Comparison of ENCODE assay signal across 10 mouse cellular contexts in the genomic region with DNA sequence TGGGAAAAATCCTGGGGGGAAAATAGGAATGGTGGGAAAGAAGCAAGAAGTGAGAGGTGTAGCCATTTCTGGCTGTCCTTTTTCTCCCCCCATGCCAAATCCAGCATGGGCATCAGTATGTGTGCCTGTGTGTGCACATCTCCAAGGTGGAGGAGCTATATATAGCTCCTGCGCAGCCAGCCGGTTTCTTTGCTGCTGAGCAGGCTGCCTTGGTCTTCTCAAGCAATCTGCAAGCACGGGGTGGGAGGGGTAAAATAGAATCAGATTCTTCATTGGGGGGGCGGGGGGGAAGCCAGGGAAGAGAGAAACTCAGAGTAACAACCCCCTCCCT. TPM values are rescaled to one million over a fixed set of nuclear protein-coding genes. Genes with fewer than 3 reads are reported as not detected.
DNase-seq lines count a peak whose midpoint lies in the region; ATAC-seq and TF ChIP-seq lines count a peak whose summit lies in the region.
"Had no signal": no experiment of that assay in that cellular context is flagged by ENCODE, and none has a peak within 500 bp of the region (broad histone marks: within the 10 kb centered on the region; RNA-seq: fewer than 3 reads in every experiment).

No protein-coding gene starts in this region.

- H3K4me1 ChIP-seq in heart, postnatal 0 days (ENCODE audit: control insufficient read depth, insufficient read depth) = peaks cover 3% of the 10 kb centered on the region; the same call in 1 of the 2 replicates
- no peaks in the 10 kb centered on the region; the same call in 1 of the 2 replicates for H3K4me1 ChIP-seq in embryonic facial prominence, embryonic 11.5 days (ENCODE audit: control insufficient read depth, insufficient read depth, low read length)
- peaks cover 11% of the 10 kb centered on the region; the same call in 1 of the 2 replicates for H3K4me1 ChIP-seq in hindbrain, embryonic 14.5 days (replicated peaks; ENCODE audit: control insufficient read depth, insufficient read depth, low read length)
- H3K4me1 ChIP-seq in midbrain, embryonic 15.5 days = peaks cover 9% of the 10 kb centered on the region

- no peak for TF ChIP-seq CTCF in heart, postnatal 0 days (IDR thresholded peaks at IDR 0.05; ENCODE audit: low read depth)

- no peak overlapping the region for H3K27ac ChIP-seq in heart, postnatal 0 days (ENCODE audit: low read depth)
- H3K27ac ChIP-seq in embryonic facial prominence, embryonic 11.5 days (replicated peaks; ENCODE audit: low read depth, low read length) = no peak overlapping the region
- peak overlapping the region; percentile 86 for H3K27ac ChIP-seq in hindbrain, embryonic 14.5 days
- peak overlapping the region; percentile 89 for H3K27ac ChIP-seq in midbrain, embryonic 15.5 days

- no peaks in the 10 kb centered on the region for H3K36me3 ChIP-seq in heart, postnatal 0 days (replicated peaks; ENCODE audit: control insufficient read depth, insufficient read depth, low read length)
- H3K36me3 ChIP-seq in embryonic facial prominence, embryonic 11.5 days (replicated peaks; ENCODE audit: control insufficient read depth, insufficient read depth, low read depth, low read length) = no peaks in the 10 kb centered on the region
- H3K36me3 ChIP-seq in hindbrain, embryonic 14.5 days (replicated peaks; ENCODE audit: control insufficient read depth, insufficient read depth) = no peaks in the 10 kb centered on the region
- no peaks in the 10 kb centered on the region for H3K36me3 ChIP-seq in midbrain, embryonic 15.5 days (replicated peaks)

- peak overlapping the region; percentile 38; the same call in 1 of the 2 replicates for H3K4me3 ChIP-seq in heart, postnatal 0 days (ENCODE audit: low read depth, low read length)
- peak overlapping the region; percentile 53 for H3K4me3 ChIP-seq in embryonic facial prominence, embryonic 11.5 days (ENCODE audit: low read depth, low read length)
- H3K4me3 ChIP-seq in hindbrain, embryonic 14.5 days (replicated peaks; ENCODE audit: low read length) = peak overlapping the region; percentile 56
- H3K4me3 ChIP-seq in midbrain, embryonic 15.5 days = peak overlapping the region; percentile 78

- peak overlapping the region; percentile 67 for H3K4me2 ChIP-seq in heart, postnatal 0 days (ENCODE audit: low read depth, low read length)
- peak overlapping the region; percentile 98 for H3K4me2 ChIP-seq in embryonic facial prominence, embryonic 11.5 days (ENCODE audit: low read depth, low read length)
- peak overlapping the region; percentile 70 for H3K4me2 ChIP-seq in hindbrain, embryonic 14.5 days (replicated peaks)
- peak overlapping the region; percentile 84 for H3K4me2 ChIP-seq in midbrain, embryonic 15.5 days

- DNase-seq in heart, postnatal 0 days (ENCODE audit: low spot score) = peak; percentile 7
- no peak for DNase-seq in heart, adult 11 months
- DNase-seq in embryonic facial prominence, embryonic 11.5 days (ENCODE audit: low spot score) = no peak
- peak; percentile 58 for DNase-seq in hindbrain, embryonic 14.5 days (ENCODE audit: low spot score)
- DNase-seq in cerebellum, adult 9-11 months = no peak
- DNase-seq in T-cell, adult 2 months (ENCODE audit: low spot score) = no peak
- DNase-seq in embryo, embryonic 10 days (ENCODE audit: low spot score) = no peak
- DNase-seq: gastrocnemius, postnatal 36 days; lung, postnatal 36 days had no signal

- TF ChIP-seq EP300 in heart, postnatal 0 days (IDR thresholded peaks at IDR 0.05; ENCODE audit: low read depth) = no peak

- H3K9me3 ChIP-seq in heart, postnatal 0 days (replicated peaks; ENCODE audit: control insufficient read depth, low read length) = no peaks in the 10 kb centered on the region
- H3K9me3 ChIP-seq in embryonic facial prominence, embryonic 11.5 days (replicated peaks; ENCODE audit: control insufficient read depth, low read length) = no peaks in the 10 kb centered on the region
- no peaks in the 10 kb centered on the region for H3K9me3 ChIP-seq in hindbrain, embryonic 14.5 days (ENCODE audit: control insufficient read depth, low read length)
- H3K9me3 ChIP-seq in midbrain, embryonic 15.5 days = no peaks in the 10 kb centered on the region

- no peak for ATAC-seq in heart, postnatal 0 days (ENCODE audit: insufficient read depth, low read depth)
- ATAC-seq in embryonic facial prominence, embryonic 11.5 days (replicated peaks; ENCODE audit: insufficient number of reproducible peaks, low FRiP score, low TSS enrichment, low read depth) = no peak
- ATAC-seq in hindbrain, embryonic 14.5 days (ENCODE audit: low FRiP score) = no peak
- peak; percentile 69 for ATAC-seq in midbrain, embryonic 15.5 days (replicated peaks)

- H3K27me3 ChIP-seq in heart, postnatal 0 days (ENCODE audit: control insufficient read depth, insufficient read depth, low read length) = peaks cover 21% of the 10 kb centered on the region
- no peaks in the 10 kb centered on the region; the same call in 1 of the 2 replicates for H3K27me3 ChIP-seq in embryonic facial prominence, embryonic 11.5 days (ENCODE audit: control insufficient read depth, insufficient read depth, low read length)
- H3K27me3 ChIP-seq in hindbrain, embryonic 14.5 days (ENCODE audit: control insufficient read depth, insufficient read depth, low read length) = no peaks in the 10 kb centered on the region
- no peaks in the 10 kb centered on the region for H3K27me3 ChIP-seq in midbrain, embryonic 15.5 days (replicated peaks)

- WGBS in heart, postnatal 0 days = 19% methylated on average over 4 of the region's 4 CpGs
- WGBS in embryonic facial prominence, embryonic 11.5 days = 12% methylated on average over 4 of the region's 4 CpGs
- 20% methylated on average over 4 of the region's 4 CpGs for WGBS in hindbrain, embryonic 14.5 days
- WGBS in midbrain, embryonic 15.5 days = 4% methylated on average over 4 of the region's 4 CpGs

- no peak overlapping the region for H3K9ac ChIP-seq in heart, postnatal 0 days (replicated peaks; ENCODE audit: low read depth, low read length)
- H3K9ac ChIP-seq in embryonic facial prominence, embryonic 11.5 days (replicated peaks; ENCODE audit: low read length) = no peak overlapping the region; the same call in 1 of the 2 replicates
- peak overlapping the region; percentile 72 for H3K9ac ChIP-seq in hindbrain, embryonic 14.5 days
- peak overlapping the region; percentile 74 for H3K9ac ChIP-seq in midbrain, embryonic 15.5 days

RNA-seq across cellular contexts. Expression of a gene that starts 1.1 kb away (rescaled TPM):
- total RNA-seq in heart, postnatal 0 days (2014; rRNA removed; ENCODE audit: low replicate concordance) = 0.04 and 0.31 TPM in 2 replicates
- 0.08 TPM in 2 replicates for polyA plus RNA-seq in heart, postnatal 0 days (2015; fragmentation: Nextera tagmentation; extraction: Ambion mirVana)
- 3.3 and 4.0 TPM in 2 replicates for polyA plus RNA-seq in embryonic facial prominence, embryonic 11.5 days (2014; fragmentation: Nextera tagmentation; extraction: Ambion mirVana)
- 77.2 and 99.7 TPM in 2 replicates for polyA plus RNA-seq in hindbrain, embryonic 14.5 days (2014; fragmentation: Nextera tagmentation; extraction: Ambion mirVana)
- 49.5 and 55.7 TPM in 2 replicates for polyA plus RNA-seq in midbrain, embryonic 15.5 days (2015; fragmentation: Nextera tagmentation; extraction: Ambion mirVana)

Comparison
In these comparisons a context has a peak if more than half of its experiments do, and no peak if none do; other contexts are left out.
1. DNase-seq: peak in heart, postnatal 0 days (single experiment) and hindbrain, embryonic 14.5 days (single experiment); none in heart, adult 11 months (single experiment), embryonic facial prominence, embryonic 11.5 days (single experiment), cerebellum, adult 9-11 months (single experiment), T-cell, adult 2 months (single experiment) and embryo, embryonic 10 days (single experiment).
2. H3K27ac ChIP-seq: peak in hindbrain, embryonic 14.5 days (single experiment) and midbrain, embryonic 15.5 days (single experiment); none in heart, postnatal 0 days (single experiment) and embryonic facial prominence, embryonic 11.5 days (single experiment).
3. H3K9ac ChIP-seq: peak in hindbrain, embryonic 14.5 days (single experiment) and midbrain, embryonic 15.5 days (single experiment); none in heart, postnatal 0 days (single experiment) and embryonic facial prominence, embryonic 11.5 days (single experiment).
4. RNA of a gene that starts 1.1 kb away (polyA plus RNA-seq): 77.2 to 99.7 TPM in hindbrain, embryonic 14.5 days and 49.5 to 55.7 TPM in midbrain, embryonic 15.5 days; 3.3 to 4.0 TPM in embryonic facial prominence, embryonic 11.5 days and 0.08 TPM in heart, postnatal 0 days; every median in the first group is over 10 times any median in the second.
5. Peak in every context shown above with its lines, with median percentiles within 50 percentile points of each other: H3K4me2 ChIP-seq and H3K4me3 ChIP-seq.